Mouse (Mus musculus) thymus, postnatal 25 days (tissue): ENCODE results near the gene Rps18.
A peak's percentile ranks its signal among the peaks of the same experiment; 100 is the strongest.
"Not testable (repeated sequence)": the region's sequence is repeated elsewhere in the genome, so short reads cannot be mapped to it uniquely, and the experiment has no call there.

Experiments used
- DNase-seq: peaks from one replicate; pipeline ENCODE4 v3.0.0; 2022

Gene Rps18

DNA sequence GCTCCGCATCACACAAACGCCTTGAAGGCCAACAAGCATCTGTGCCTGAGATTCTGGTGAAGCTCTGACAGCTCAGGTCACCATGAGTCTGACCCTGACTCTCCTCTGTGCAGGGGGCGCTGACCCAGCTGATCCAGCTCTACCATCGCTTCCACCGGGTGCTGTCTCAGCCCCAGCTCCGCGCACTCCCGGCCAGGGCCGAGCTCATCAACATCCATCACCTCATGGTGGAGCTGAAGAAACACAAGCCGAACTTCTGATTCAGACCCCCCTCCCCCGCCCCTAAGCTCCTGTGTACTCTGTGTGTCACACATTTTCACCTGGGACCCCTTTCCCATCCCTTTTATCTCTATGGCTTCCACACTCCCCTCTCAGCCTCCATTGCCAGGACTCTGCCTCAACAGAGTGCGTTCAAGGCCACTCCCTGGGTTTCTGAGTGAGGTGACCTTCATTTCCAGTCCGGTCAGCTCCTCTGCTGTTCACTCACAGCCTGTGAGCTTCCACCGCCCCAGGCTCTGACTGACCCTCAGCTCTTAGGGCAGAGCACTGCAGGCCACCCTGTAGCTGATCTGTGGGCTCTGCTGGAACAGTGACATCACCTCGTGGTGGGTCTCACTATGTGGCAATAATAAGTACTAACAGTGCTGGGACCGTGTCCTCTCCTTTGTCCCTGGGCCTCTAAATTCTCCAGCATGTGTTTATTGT lies 10.2 kb upstream of the Rps18 start:
- no peak for DNase-seq

DNA sequence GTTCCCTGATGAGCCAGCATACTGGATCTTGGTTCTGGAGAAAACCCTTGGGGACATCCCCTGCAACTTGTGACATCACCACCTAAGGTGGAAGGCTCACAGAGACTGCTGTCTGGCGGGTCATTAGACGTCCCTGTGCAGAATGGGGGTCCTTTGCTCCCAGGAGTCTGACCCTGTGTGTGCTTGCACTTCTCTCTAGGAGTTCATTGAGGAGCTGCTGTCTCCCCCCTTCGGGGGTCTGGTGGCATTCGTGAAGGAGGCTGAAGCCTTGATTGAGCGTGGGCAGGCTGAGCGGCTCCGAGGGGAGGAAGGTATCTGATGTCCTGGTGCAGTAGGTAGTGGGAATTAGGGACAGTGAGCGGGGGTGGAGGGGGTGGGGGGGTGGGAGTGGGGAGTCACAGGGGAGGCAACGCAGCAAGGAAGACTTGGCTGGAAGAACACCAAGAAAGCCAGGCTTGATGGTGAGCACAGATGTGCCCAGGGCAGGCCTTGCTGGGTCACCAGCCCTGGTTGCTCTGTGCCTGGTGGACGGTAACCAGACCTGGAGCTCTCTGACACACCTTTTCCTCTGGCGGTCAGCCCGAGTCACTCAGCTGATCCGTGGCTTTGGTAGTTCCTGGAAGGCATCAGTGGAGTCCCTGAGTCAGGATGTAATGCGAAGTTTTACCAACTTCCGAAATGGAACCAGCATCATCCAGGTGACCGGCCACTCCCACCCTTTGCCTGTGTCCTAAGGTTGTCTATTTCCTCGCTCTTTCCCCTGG lies 9.5 kb upstream of the Rps18 start:
- DNase-seq: no peak

DNA sequence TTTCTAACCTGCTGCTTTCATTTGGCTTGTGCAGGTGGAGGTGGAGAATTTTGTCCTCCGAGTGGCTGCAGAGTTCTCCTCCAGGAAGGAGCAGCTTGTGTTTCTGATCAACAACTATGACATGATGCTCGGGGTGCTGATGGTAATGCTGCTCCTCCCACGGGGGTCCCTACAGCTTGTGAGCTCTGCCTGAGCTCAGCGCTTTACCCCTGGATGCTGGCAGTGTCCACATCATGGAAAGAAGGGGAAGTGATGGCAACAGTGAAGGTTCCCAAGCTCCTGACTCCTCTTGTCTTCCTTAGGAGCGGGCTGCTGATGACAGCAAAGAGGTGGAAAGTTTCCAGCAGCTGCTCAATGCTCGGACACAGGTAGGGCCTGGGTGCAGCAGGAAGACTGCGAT lies 7.1 kb upstream of the Rps18 start:
- DNase-seq: no peak

DNA sequence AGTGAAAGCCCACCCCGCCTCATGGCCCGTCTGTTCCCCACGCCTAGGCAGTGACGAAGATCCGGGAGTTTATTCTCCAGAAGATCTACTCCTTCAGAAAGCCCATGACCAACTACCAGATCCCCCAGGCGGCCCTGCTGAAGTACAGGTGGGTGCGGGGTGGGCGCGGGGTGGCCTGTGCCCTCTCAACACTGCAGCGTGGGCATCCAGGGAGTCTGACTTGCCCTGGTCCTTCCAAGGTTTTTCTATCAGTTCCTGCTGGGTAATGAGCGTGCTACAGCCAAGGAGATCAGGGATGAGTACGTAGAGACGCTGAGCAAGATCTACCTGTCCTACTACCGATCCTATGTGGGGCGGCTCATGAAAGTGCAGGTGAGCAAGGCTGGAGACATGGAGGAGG lies 4.1 kb upstream of the Rps18 start:
- no peak for DNase-seq

GRCm38 (mm10) chr17:33959135-33959534 lies 3.3 kb upstream of the Rps18 start:
- DNase-seq: no peak

DNA sequence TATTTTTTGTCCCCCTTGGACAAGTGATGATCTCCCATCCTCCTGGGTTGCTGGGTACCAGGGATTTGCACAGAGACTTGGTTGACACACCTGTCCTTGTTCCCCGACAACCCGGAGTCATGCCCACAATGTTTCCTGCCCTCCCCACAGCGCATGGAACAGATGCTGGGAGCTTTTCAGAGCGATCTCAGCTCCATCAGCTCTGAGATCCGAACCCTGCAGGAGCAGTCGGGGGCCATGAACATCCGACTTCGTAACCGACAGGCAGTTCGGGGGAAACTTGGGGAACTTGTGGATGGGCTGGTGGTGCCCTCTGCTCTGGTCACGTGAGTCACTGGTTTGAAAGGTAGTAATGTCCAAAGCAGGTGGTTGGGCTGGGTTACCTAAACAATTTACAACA lies 2.6 kb upstream of the Rps18 start:
- no peak for DNase-seq

DNA sequence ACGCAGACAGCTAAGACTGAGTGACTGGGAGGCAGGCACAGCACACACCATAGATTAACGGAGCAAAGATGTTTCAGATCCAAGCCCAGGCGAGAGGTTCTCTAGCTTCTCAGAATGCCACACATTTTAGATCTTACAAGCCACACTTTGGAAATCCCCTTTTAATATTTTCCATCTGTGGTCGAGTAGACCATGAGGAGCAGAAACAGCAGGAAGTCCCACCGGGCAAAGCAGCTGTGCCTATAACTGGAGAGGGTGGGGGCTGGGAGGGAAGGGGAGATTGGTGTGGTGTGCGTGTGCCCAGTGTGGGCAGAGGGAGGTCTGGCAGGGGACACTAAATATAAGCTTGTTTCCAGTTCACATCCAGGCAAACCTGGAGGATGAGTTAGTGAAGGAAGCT lies 1.7 kb upstream of the Rps18 start:
- DNase-seq: no peak

DNA sequence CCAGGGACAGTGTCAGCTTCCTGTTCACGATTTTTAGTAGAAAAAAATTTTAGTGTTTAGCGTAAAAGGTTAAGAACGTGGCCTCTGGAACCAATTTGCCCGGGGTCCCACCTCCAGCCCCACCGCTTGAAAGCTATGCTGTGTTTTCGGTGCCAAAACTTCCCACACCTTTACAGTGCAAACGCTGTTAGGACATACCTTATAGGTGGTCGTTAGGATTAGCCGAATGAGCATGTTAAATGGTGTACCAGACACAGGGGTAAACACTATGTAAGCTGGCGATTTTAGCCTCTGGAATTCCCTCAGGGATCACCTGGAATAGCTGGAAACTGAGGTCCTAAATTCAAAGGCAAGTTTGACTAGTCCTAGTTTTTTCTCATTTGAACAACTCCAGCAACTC lies 535 bp upstream of the Rps18 start:
- no peak for DNase-seq

GRCm38 (mm10) chr17:33954646-33955554 lies 901 bp downstream of the Rps18 start:
- no peak for DNase-seq

- DNase-seq: no peak
Observed at GRCm38 (mm10) chr17:33953961-33954565, 1.7 kb downstream of the Rps18 start.

DNA sequence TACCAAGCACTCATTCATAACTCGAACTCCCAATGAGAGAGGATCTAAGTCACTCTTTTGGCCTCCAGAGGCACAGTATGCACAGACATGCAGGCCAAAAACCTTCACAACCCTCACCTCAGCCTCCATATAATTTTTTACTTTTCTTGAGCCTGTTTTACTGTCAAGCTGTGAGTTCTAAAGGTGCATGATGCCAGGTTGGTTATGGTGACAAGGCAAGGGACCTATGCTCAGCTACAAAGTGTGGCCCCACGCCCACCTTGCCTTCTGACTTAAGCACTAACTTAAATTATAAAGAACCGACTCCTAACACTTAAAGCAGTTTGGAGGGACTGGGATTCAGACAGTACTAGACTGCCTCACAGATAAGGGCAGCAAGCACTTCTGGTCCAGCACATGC lies 2.5 kb downstream of the Rps18 start:
- no peak for DNase-seq

- DNase-seq: no peak
Observed at GRCm38 (mm10) chr17:33952879-33953278, 2.9 kb downstream of the Rps18 start.

GRCm38 (mm10) chr17:33952015-33952414 lies 3.8 kb downstream of the Rps18 start:
- DNase-seq: not testable (repeated sequence)

DNA sequence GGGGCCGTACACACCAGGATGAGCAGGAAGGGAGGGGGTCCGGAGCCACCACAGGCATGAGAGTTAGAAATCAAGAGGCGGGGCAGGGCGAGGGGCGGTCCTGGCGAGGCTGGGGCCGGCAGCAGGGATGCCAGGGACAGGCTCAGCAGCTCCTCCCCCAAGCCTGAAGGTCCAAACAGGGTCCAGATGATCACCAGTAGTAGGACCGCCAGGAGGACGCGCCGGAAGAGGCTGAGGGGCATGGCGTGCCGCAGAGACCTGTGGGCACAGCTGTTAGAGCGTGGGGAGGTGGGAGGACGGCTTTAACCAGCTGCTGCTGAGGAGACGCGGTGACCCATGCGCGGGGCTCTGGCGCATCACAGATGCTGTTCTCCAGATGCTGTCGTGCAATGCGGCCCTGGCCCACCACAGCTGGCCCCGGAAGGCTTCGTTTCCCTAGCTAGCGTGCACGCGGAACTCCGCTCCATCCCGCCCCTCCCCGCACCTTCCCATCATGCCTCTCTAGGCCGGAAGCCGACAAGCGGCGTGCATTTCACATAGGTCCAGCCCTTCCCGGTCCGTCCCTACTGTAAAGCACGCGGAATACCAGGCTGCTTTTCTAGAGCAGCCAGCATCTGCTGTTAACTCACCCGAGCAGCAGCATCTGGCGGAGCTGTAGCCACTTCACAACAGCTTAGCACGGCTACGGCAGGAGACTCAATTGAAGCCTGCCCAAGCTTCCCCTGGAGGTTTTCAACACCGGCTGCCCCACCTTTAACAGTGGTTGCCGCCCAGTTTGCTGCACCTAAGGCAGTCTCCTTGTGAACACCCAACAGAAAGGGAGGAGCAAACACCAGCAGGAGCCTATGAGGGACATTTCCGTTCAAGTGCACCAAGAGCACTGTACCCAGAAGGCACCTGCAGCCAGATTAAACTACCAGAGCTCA lies 4.5 kb downstream of the Rps18 start, which contains the start of gene B3galt4:
Gene B3galt4, minus strand, starts transcription at position 468 of the 926 bp plus-strand sequence.
- DNase-seq: peak; percentile 80

DNA sequence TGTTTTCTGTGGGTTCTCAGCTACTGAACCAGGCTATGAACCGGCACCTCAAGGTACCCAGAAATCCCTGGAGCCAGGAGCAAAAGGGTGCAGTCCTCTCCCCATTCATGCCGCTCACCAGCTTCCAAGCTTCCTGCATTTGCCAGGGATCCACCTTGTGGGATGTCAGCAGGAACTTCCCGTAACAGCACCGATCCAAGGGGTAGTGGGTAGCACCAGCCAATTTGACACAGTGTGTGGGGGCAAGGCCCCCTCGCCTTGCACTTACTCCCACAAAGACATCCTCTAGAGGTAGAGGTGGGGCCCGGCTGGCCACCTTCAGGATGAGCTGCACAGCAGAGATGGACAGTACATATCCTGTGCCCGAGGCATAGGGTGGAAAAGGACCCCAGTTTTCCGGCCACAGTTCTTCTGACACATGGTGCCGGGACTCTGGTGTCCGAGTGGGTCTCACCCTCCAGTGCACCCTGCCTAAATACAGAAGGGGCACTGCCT lies 5.6 kb downstream of the Rps18 start:
- no peak for DNase-seq

DNA sequence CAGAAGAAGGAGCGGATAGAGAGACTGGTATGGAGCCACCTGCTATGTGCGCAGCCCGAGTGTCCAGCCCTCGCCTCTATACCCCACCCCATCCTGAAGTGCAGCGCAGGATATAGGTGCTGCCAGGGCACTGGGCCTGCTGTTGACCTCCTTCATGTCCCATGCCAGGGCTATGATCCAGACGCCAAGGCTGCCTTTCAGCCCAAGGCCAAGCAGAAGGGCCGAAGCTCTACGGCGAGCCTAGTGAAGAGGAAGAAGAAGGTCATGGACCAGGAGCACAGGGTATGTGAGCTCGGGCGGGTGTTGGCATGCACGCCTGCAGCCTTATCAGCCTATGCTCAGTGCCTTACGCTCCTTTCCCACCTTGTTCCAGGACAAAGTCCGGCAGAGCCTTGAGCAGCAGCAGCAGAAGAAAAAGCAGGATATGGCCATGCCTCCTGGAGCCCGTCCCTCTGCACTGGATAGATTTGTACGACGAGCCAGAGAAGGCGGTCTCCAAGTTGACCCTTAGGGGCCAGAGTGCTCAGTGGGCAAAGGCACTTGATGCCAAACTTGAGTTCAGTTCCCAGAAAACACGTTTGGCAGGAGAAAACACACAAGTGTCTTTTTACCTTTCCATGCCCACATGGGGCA lies 6.8 kb downstream of the Rps18 start:
- DNase-seq: no peak

GRCm38 (mm10) chr17:33948090-33948904 lies 7.5 kb downstream of the Rps18 start:
- DNase-seq: no peak

GRCm38 (mm10) chr17:33947430-33948089 lies 8.2 kb downstream of the Rps18 start:
- DNase-seq: peak; percentile 66

DNA sequence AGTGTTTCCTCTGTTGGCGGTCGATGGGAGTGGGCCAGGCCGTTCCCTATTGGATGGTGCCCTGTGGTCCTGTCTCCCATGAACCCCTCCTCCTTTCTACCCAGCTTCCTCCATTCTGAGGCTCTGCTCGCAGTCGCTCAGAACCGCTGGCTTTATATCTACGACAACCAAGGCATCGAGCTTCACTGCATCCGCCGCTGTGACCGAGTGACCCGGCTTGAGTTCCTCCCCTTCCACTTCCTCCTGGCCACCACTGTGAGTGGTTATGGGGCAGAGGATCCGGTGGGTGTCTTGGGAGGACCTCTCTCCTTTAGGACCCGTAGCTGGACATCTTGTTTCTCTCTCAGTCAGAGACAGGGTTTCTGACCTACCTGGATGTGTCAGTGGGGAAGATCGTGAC lies 12.3 kb downstream of the Rps18 start:
- DNase-seq: no peak

GRCm38 (mm10) chr17:33941381-33941780 lies 14.4 kb downstream of the Rps18 start:
- DNase-seq: no peak
